Mouse (Mus musculus) fat pad, adult 2 months (tissue): ENCODE data around the gene Brd9.

Experiments
- DNase-seq: peaks from one replicate; pipeline ENCODE4 v3.0.0-alpha.2; 2011; ENCODE audit warnings: low read depth, low spot score; ENCODE audit errors: extremely low read depth

Brd9 gene

DNA sequence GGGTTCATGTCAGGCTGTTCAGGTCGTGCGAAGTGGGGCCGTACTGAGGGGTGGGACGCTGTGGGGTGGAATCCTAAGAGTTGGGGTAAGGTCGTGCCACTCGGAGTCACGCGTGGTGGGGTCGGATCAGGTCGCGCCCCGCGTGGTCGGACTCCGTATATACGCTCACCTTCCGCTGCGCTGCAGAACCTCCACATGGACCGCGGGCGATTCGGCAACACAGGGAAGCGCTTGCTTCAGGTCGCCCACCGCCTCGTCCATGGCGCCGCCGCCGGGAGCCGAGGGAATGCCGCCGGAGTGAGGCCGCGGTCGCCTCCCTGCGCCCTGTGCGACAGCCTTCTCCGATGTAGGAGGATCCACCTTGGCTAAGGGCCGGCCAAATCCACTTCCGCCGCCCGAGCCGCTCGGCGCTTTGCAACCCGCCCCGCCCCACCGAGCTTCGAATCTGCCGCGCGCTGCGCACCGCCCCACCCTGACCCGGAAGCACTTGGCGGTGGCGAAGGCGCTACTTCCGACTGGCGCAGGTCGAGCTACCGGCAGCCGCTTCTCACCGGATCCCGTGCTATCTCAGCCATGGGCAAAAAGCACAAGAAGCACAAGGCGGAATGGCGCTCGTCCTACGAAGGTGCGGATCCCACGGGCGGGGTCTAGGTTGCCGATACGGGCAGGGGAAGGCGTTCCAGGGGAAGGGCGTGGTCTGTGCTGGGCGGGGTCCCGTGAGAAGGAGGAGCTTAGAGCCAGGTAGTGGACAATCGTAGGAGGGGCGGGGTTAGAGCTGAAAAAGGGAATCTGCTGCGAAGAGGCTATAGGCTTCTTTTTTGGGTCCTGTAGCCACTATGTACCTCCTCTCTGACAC, at the start of gene Brd9, which contains the start of gene Trip13:
Brd9 (plus strand) TSS at position 491 of the 856 bp plus-strand sequence.
Trip13 (minus strand) TSS at position 464 of the 856 bp plus-strand sequence.
- peak; percentile 25 for DNase-seq

DNA sequence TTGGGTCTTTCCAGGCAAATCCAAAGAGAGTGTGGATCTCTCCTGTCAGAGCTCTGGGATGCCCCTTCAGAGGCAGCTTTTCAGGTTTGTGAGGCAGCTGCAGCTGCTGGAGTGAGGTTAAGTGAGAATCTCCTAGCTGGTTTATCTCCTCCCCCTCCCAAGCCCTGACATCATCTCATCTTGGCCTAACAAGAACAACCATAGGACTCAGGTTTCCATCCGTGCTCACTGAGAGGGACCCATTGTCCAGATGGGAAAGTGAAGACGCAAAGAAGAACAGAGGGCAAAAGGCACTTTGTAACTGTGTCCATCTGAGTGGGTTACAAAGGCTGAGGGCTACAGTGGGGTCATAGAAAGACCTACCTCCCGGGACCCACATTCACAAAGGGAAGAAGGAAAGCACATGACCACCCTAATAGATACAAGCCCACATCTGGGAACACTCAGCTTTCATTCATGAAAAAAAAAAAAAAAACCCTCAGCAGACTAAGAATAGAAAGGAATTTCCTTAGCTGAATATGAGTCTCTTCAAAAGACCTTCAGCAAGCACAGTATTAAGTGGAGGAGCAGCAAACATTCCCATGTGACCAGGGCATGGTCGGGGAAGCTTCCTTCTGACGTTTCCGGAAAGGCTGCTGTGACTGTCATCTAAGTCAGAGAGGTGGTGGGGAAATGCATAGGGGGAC, 45.0 kb upstream of the Brd9 start:
- no peak for DNase-seq

DNA sequence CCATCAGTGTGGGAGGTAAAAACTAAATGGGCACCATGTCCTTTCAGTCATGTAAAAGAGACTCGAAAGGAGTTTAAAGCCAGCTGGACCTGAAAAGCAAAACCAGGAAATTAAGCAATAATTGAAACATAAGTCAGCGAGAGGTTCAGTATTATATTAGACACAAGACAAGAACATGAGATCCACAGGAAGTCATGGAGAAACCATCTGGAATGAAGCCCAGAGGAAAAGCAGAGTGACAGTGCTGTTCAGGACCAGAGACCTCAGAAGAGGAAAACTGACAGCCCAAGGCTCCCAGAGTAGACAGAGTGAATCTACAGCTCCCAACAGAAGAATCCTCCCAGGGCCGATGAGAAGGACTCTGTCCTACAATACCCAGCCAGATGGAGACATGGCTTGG, 40.0 kb upstream of the Brd9 start:
- no peak for DNase-seq

DNA sequence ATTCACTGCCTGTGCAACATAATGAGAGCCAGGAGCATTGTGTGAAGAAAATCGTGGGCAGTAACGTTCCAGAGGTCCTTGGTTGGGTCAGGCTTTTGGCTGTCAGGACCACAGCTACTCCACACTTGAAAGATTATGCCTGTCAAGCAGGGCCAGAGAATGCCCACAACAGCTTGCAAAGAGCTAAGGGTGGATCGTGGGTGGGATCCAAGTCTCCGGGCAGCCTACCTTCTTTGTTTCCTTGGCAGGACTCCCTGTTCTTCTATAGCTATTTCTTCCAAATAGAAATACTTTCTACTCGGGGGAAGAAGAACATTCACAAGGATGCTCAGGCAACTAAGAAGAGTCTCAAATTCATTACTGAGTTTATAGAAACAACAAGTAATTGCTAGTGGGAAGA, 30.5 kb upstream of the Brd9 start:
- DNase-seq = no peak

DNA sequence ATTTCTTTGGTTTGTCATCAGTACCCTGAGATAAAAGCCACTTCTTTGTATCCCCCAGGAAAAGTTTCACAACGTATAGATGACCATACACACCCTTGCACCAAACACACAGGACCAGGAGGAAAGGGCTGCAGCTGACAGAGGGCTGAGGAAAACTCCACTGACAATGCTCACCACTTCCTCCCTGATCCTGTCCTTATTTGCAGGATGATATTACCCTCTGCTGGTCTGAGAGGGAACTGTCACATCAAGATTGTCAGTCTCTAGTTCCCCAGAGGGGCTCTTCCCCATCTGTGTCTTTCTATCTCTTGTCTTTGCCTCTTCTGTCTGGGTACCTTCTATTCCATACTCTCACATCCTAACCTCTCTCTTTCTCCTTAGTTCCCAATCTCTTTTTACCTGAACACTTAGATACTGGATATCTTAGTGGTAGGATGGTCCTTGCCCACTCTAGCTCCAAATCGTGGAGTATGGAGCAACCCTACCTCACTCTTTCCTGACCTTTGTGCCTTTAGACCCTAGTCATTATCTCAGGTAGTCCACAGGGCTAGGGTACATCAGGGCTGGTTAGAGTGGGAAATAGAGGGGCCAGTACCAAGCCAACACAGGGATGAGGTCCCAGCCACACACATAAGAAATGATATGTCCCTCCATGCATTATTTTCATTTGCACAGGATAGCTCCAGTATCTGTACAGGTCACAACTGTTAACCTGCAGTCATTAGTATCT, 29.8 kb upstream of the Brd9 start:
- no peak for DNase-seq

DNA sequence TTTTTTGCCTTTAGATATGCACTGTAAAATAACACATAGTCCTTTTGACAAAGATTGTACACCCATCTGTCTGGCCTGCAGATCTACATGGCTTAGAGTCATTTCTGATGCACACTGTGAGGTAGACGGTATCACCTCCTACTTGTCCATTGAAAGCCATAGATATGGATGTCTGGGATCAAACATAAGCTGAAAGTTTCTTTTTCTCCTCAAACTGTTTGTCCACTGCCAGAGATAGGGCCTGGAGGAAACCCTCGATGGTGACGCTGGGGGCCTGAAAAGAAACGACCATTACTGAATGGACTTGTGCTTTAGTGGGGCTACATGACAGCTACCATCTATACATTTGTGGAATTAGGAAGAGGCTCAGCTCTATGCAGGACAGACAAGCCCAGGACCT, 24.5 kb upstream of the Brd9 start:
- no peak for DNase-seq

DNA sequence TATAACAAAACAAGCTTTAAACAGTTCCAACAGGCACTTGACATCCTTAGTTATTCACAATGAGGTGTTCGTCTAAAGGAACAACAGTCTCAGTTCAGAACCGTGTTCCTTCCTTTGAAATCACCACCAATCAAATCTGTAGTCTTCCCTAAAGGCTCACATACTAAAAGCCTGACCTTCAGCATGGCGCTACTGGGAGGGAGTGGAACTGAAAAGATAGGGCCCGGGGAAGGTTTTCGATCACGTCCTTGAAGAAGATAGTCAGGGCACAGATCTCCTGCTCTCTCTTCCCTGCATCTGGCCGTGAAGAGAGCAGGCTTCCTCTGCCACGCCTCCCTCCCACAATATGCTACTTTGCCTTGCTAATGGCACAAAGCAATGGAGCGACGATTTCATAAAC, 5.4 kb upstream of the Brd9 start:
- peak; percentile 30 for DNase-seq

DNA sequence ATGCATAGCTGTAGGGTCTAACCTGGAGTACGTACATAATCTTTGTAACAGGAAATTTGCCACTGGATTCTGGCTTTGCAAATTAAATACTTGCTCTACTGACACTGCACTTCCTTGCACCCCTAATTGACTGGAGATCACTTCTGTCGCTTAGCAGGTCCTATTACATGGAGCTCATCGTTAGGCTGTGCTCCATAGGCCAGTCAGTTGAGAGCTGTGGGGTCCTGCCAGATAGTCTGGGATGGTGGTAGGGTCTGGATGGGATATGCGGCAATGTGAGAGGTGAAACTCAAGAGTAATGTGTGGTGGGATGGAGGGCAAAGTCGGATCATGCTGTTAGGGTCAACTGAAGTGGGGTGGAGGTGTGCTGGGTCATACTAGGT, 682 bp upstream of the Brd9 start:
- DNase-seq = no peak

DNA sequence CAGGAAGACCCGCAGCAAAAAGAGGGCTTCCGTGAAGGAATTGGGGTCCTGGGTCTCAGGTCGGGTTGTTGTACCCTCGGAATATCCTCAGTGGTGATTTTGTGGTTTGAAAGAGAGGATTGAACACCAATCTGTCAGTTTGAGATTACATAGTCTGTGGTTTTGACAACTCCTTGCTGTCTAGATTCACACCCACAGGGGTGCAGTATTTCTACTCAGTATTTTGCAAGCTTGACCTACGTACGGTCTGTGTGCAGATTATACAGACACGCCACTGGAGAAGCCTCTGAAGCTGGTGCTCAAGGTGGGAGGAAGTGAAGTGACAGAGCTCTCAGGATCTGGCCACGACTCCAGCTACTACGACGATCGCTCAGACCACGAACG, 558 bp downstream of the Brd9 start:
- no peak for DNase-seq

DNA sequence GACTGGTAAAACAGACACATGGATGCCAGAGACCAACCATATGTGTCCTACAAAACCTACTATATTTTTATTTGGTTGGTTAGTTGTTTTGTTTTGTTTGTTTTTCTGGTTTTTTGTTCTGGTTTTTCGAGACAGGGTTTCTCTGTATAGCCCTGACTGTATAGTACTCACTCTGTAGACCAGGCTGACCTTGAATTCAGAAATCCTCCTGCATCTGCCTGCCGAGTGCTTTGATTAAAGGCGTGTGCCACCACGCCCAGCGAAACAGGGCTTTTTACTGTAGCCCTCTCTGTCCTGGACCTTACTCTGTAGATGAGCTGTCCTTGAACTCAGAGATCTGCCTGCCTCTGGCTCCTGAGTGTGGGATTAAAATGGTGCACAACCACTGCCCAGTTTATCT, 1.5 kb downstream of the Brd9 start:
- no peak for DNase-seq

DNA sequence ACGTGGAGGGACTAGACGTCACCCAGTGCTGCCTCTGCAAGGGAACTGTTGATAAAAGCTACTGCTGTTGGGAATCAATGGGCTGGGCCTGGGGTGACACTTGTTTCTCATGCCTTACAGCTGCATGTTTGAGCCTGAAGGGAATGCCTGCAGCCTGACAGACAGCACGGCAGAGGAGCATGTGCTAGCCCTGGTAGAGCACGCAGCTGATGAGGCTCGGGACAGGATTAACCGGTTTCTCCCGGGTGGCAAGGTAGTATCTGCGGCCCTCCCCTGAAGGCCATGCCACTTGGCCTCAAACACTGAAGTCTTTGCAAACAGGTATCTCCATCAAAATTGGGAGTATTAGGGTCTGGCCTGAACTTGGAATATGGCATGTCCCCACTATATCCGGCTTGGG, 7.0 kb downstream of the Brd9 start:
- no peak for DNase-seq

DNA sequence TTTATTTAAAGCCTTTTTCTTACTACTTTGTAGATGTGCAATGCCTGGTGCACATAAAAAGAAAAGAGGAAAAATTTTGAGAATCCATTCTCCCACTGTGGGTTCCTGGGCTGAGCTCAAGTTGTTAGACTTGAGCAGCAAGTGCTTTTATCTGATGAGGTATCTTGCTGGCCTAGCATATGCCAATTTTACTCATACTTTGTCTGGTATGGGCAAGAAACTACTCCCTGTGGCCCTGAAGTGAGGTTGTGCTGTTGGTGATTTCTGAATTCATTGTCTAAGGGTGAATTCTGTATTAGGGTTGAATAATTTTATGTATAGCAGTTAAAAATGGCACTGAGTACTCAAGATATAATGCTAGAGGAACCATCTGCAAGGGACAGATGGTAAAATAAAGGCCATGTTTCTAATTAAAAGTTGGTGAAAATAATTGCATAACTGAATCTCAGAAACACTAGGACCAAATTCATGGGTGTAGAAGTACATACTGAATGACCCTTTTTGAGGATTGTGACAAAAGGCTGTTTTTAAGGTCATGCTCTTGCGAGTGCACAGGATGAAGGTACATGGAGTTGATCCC, 16.0 kb downstream of the Brd9 start:
- no peak for DNase-seq

DNA sequence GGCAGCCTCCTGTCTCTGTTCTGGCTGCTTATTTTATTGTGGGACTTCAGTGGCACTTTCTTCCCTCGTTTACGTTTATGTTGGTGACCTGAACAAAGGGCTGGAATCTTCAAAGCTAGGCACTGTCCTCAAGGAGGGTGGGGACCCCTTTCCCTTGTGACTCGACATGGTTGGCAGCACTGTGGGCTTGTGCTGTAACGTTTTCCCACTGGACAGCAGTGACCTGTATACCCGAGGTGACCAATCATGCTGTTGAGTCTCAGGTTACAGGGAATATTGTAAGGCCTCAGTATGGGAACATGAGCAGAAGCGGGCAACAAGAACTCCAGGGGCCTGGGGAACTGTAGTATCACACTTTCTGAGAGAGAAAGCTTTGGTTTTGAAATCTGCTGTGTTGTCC, 17.1 kb downstream of the Brd9 start:
- no peak for DNase-seq

DNA sequence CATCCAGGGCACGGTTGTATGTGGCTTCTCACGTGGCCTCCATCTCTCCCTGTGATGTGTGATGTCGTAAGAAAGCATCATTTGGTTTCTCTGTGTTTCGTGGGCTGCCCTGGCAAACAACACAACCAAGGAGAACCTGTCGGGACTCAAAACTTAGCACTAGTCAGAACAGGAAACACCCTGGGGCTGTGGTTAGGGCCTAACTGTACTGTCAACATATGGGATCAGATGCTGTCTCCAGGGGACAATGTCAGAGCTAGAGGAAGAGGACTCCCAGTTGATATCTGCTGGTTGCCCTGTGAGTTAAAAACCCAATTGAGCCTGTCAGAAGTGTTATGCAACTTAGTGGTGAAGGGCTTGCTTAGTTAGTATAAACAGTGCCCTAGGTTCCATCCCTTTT, 17.9 kb downstream of the Brd9 start:
- DNase-seq = no peak

DNA sequence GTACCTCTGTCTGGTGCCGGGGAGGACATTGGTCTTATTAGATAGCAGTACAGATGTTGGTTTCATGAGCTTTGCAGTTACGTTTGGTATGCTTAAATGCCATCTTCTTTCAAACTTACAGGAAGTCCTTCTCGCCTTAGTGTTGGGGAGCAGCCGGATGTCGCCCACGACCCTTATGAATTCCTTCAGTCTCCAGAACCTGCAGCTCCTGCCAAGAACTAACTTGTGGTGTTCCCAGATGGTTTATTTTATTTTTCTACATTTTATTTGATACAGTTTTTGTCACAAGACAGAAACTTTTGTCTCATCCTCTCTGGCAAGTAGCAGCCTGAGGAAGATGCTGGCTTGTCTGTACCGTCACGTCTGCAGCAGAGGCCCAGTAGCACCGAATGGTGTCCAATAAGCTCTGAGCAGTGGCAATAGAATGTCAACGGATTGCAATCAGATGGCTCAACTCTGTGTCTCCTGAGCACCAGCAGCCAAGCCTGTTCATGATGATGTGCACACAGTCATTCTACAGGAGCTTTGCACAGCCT, 22.6 kb downstream of the Brd9 start:
- no peak for DNase-seq

DNA sequence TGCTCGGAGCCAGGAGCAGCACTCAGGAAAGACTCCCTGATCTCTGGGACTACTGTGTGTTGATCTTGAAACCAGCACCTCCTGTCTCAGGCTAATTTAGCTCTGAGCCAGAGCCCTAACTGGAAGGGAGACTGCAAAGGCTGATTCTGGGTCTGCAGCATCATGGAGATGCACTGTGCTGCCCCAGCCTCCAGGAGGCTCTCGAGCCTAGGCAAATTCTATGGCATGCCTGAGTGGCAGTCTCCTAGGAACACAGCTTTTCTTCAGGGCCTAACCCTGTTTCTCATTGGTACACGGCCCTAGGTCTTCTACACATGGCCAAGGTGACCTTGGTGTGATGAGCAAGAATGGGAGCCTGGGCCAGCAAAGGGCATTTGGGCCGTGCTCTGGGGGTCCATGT, 23.6 kb downstream of the Brd9 start:
- no peak for DNase-seq

DNA sequence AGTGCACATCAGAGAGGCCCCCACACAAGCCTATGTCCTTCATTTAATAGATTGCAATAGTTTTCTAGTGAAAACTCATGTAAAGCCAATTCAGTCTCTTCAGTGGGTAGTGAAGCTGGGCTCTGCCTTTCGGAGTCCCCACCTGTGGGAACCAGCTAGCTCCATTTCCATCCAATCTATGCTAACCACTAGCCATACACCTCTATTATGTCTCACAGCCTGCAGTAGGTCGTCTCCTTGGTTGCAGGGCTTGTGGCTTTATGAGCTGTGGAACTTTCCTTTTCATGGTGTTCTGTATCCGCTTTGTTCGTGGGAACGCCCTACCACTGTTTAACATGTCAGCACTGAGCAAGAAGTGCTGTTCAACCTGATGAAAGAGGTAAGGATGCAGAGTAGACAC, 25.9 kb downstream of the Brd9 start, which contains the start of gene Zdhhc11:
Zdhhc11 (plus strand) TSS at position 301 of the 400 bp plus-strand sequence.
- DNase-seq = no peak

DNA sequence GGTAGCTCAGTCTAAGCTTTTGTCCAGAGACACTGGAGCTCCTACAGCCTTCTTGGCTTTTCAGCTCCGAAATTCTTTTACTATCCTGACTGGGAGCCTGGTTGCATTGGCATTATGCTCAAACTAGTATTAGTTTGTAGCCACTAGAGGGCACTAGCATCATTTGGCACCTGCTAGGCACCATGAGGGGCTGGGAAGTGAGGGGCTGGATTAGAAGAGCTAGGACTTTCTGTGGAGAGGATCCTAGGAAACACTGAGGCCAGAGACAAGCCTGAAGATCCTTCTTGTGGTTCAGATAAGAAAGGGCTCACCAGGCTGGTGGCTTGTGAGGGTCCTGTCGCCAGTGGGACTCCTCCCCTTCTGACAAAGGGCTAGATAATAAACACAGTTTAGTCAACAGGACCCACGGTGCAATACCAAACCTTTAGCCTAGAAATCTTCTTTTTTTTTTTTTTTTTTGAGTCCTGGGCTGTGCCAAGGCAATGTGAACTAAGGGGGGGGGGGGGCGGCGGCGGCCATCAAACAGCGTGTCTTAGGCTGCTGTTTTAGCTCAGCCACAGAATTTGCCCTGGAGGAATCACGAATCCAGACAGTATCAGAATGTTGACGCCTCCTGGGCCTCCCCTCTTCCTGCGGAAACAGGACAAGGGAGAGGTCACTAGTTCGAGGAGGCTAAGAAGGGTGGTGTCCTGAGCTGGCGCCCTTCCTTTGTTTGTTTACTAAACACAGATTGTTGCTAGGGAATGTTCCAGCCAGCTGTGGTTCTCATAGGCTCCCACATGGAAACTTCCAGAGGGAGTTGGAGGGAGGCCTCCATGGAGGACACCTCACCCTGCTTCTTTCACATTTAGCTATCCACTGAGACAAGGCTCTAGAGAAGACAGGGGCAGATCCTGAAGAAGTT, 33.2 kb downstream of the Brd9 start:
- DNase-seq = no peak

DNA sequence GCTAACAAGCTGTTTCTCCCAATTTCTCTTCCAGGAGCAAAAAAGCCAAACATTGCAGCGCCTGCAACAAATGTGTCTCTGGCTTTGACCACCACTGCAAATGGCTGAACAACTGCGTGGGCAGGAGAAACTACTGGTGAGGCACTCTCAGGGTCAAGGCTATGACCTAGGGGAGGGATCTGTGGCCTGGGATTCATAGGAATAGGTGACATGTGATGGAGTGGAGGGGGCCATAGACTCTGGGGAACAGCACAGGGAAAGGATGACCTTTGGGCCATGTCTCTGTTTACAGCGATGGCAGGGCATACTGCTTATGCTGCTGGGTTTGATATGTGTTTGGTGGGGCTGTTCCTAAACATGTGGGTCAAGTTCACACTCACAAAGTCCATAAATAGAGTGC, 36.9 kb downstream of the Brd9 start:
- DNase-seq = no peak

DNA sequence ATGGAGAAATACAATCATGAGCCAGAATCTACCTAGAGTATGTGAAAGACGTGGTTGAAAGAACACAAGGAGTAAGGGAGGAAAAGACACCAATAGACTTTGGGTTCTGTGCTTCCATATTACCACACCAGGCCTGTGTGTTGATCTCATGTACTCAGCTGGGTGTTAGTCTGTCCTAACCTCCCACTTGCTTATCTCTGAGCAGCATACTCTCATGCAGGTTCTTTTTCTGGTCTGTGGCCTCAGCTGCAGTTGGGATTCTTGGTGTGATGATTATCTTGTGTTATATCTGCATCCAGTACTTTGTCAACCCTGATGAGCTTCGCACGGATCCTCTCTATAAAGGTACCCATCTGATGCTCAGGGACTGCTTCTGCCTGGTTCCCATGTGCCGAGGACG, 39.3 kb downstream of the Brd9 start:
- DNase-seq = no peak
